Mouse (Mus musculus): ENCODE results near the gene Fndc3b. TPM values are rescaled to one million over a fixed set of nuclear protein-coding genes. Genes with fewer than 3 reads are reported as not detected.

Fndc3b gene
- polyA plus RNA-seq, 1 experiment from 2014 or later = 11.8 TPM

DNA sequence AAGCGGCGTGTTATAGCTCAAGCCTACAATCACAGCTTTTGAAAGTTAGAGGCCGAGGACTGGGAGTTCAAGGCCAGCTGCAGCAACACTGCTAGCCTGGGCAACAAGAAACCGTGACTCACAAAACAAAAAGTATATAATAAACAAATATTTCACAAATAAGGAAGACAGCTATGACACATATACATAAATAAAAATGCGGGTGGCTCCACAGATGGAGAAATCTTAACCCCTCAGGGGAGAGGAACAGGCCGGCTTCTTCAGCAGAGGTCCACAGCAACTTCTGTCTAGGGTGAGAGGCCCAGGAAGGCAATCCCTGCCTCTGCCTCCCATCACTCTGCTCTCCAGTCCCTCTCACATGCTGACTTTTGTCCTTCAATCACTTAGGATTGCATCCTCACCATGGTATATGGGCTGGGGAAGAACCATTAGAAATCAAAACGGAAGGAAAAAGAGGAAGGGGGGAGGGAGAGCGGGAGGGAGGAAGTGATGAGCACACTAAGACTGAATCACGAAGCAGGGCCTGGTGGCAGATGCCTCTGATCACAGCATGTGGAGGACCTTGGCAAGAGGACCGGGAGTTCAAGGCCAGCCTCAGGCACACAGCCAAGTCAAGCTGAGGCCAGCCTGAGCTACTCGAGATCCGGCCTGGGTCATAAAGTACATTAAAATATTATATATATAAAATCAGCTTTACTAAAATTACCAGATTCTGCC lies 21.8 kb downstream of the Fndc3b start:
- peak overlapping the region; percentile 90 for H3K27ac ChIP-seq (replicated peaks)
- H3K4me1 ChIP-seq (replicated peaks; ENCODE audit: control insufficient read depth, insufficient read depth) = peaks cover 16% of the 10 kb centered on the region
- DNase-seq (ENCODE audit: low spot score) (no peak), ATAC-seq (ENCODE audit: low FRiP score, low TSS enrichment) (0 out of 2 replicates have a peak, but pooled peaks have one; percentile 16)
- H3K36me3 ChIP-seq (ENCODE audit: control insufficient read depth, insufficient read depth, low read length) = no peaks in the 10 kb centered on the region; the same call in 1 of the 2 replicates
- WGBS = 58% methylated on average over 12 of the region's 12 CpGs
- H3K27me3 ChIP-seq (ENCODE audit: control insufficient read depth, insufficient read depth, low read length) = no peaks in the 10 kb centered on the region
- TF ChIP-seq EP300 (optimal IDR thresholded peaks at IDR 0.05) (no peak), CTCF (IDR thresholded peaks at IDR 0.05; ENCODE audit: low read depth) (no peak)
- no peaks in the 10 kb centered on the region for H3K9me3 ChIP-seq (ENCODE audit: control insufficient read depth, low read length)
- H3K4me2 ChIP-seq (replicated peaks; ENCODE audit: low read depth) = no peak overlapping the region
- no peak overlapping the region for H3K9ac ChIP-seq (ENCODE audit: low read length)
- H3K4me3 ChIP-seq (ENCODE audit: low read depth, low read length) = no peak overlapping the region

- H3K4me3 ChIP-seq (ENCODE audit: low read depth, low read length) = no peak overlapping the region
- DNase-seq (ENCODE audit: low spot score) (peak; percentile 49), ATAC-seq (ENCODE audit: low FRiP score, low TSS enrichment) (0 out of 2 replicates have a peak, but pooled peaks have one; percentile 14)
- H3K27ac ChIP-seq (replicated peaks) = peak overlapping the region; percentile 30; the same call in 1 of the 2 replicates
- no peaks in the 10 kb centered on the region; the same call in 1 of the 2 replicates for H3K36me3 ChIP-seq (ENCODE audit: control insufficient read depth, insufficient read depth, low read length)
- H3K4me1 ChIP-seq (replicated peaks; ENCODE audit: control insufficient read depth, insufficient read depth) = peaks cover 16% of the 10 kb centered on the region
- no peak overlapping the region for H3K4me2 ChIP-seq (replicated peaks; ENCODE audit: low read depth)
- H3K9ac ChIP-seq (ENCODE audit: low read length) = no peak overlapping the region
- no peaks in the 10 kb centered on the region for H3K9me3 ChIP-seq (ENCODE audit: control insufficient read depth, low read length)
- WGBS = 60% methylated on average over 19 of the region's 19 CpGs
- no peak for TF ChIP-seq EP300 (optimal IDR thresholded peaks at IDR 0.05)
- TF ChIP-seq CTCF (IDR thresholded peaks at IDR 0.05; ENCODE audit: low read depth) = no peak
- H3K27me3 ChIP-seq (ENCODE audit: control insufficient read depth, insufficient read depth, low read length) = no peaks in the 10 kb centered on the region
These were observed 24.2 kb downstream of the Fndc3b start for GRCm38 (mm10) chr3:27686732-27687491.

DNA sequence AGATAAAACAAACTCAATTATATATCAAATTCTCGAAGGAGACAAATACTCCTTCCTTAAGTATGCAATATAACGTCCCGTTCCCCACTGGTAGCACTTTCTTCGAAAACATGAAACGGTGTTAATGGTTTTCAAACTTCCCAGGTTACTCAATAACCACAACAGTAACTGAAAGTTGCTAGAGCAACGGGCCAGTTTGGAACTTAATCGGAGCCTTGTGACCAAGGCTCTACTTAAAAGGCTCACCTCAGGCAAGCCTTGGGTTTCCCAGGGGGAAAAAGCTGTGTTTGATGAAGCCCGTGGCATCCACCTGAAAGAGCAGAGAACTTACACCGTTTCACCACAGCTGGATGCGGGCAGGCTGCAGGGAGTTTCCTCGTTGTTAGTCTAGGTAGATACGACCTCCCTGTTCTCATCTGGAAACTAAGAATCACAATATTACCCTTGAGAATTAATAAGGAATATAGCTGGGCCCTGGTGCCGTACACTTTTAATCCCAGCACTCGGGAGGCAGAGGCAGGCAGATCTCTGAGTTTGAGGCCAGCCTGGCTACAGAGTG lies 25.4 kb downstream of the Fndc3b start:
- no peaks in the 10 kb centered on the region for H3K9me3 ChIP-seq (ENCODE audit: control insufficient read depth, low read length)
- H3K36me3 ChIP-seq (ENCODE audit: control insufficient read depth, insufficient read depth, low read length) = no peaks in the 10 kb centered on the region; the same call in 1 of the 2 replicates
- 77% methylated on average over 14 of the region's 14 CpGs for WGBS
- TF ChIP-seq EP300 (optimal IDR thresholded peaks at IDR 0.05) = no peak
- TF ChIP-seq CTCF (IDR thresholded peaks at IDR 0.05; ENCODE audit: low read depth) = no peak
- no peak for DNase-seq (ENCODE audit: low spot score)
- H3K4me2 ChIP-seq (replicated peaks; ENCODE audit: low read depth) = no peak overlapping the region
- H3K4me3 ChIP-seq (ENCODE audit: low read depth, low read length) = no peak overlapping the region
- H3K9ac ChIP-seq (ENCODE audit: low read length) = no peak overlapping the region
- no peak for ATAC-seq (ENCODE audit: low FRiP score, low TSS enrichment)
- H3K4me1 ChIP-seq (replicated peaks; ENCODE audit: control insufficient read depth, insufficient read depth) = peaks cover 13% of the 10 kb centered on the region
- H3K27ac ChIP-seq (replicated peaks) = no peak overlapping the region
- no peaks in the 10 kb centered on the region for H3K27me3 ChIP-seq (ENCODE audit: control insufficient read depth, insufficient read depth, low read length)

DNA sequence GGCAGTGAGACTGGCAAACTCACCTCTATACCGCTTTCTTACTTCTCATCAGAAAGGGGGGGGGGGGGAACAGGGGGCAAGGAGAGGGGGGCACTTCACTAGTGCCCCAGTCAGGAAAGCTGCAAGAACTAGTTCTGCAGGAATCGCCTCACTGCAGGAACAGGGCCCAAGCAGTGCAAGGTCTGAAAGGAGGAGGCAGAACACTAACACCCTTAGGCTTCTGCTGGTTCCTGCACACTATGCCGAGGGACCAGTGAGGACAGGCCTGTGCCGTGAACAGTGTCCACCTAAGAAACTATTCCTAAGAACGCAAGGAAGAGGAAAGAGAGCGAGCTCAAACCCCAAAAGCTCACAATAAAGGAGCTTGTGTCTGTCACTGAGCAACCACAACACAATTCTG lies 26.0 kb downstream of the Fndc3b start:
- WGBS = 68% methylated on average over 6 of the region's 6 CpGs
- TF ChIP-seq EP300 (optimal IDR thresholded peaks at IDR 0.05) (no peak), CTCF (IDR thresholded peaks at IDR 0.05; ENCODE audit: low read depth) (no peak)

DNA sequence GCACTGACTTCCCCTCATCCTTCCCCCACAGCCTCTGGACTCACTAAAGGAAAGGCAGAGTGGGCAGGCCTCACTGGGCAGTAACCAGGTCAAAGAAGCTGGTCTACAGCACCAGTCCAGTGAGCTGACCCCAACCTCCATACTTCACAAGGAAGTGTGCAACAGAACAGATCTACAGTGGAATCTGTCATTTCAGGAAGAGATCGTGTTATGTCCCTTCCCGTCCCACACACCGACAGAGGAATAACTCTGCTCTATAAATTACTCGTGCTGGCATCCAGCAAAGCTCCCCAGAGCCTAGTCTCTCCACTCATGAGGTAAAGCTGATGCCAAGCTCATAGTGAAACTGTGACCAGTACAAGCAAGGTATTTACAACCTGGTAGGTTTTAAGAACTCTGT lies 27.7 kb downstream of the Fndc3b start:
- no peak overlapping the region for H3K27ac ChIP-seq (replicated peaks)
- no peaks in the 10 kb centered on the region for H3K9me3 ChIP-seq (ENCODE audit: control insufficient read depth, low read length)
- no peaks in the 10 kb centered on the region; the same call in 1 of the 2 replicates for H3K36me3 ChIP-seq (ENCODE audit: control insufficient read depth, insufficient read depth, low read length)
- no peak overlapping the region for H3K4me2 ChIP-seq (replicated peaks; ENCODE audit: low read depth)
- no peak overlapping the region for H3K4me3 ChIP-seq (ENCODE audit: low read depth, low read length)
- 55% methylated on average over 4 of the region's 4 CpGs for WGBS
- no peak for DNase-seq (ENCODE audit: low spot score)
- no peaks in the 10 kb centered on the region for H3K27me3 ChIP-seq (ENCODE audit: control insufficient read depth, insufficient read depth, low read length)
- no peak overlapping the region for H3K9ac ChIP-seq (ENCODE audit: low read length)
- no peak for TF ChIP-seq EP300 (optimal IDR thresholded peaks at IDR 0.05)
- TF ChIP-seq CTCF (IDR thresholded peaks at IDR 0.05; ENCODE audit: low read depth) = no peak
- peaks cover 4% of the 10 kb centered on the region; the same call in 1 of the 2 replicates for H3K4me1 ChIP-seq (replicated peaks; ENCODE audit: control insufficient read depth, insufficient read depth)
- no peak for ATAC-seq (ENCODE audit: low FRiP score, low TSS enrichment)

More for the DNA sequence above, 26.0 kb downstream of the Fndc3b start:
- H3K27ac ChIP-seq (replicated peaks) = no peak overlapping the region
- H3K27me3 ChIP-seq (ENCODE audit: control insufficient read depth, insufficient read depth, low read length) = no peaks in the 10 kb centered on the region
- no peak for DNase-seq (ENCODE audit: low spot score)
- no peak overlapping the region for H3K4me2 ChIP-seq (replicated peaks; ENCODE audit: low read depth)
- ATAC-seq (ENCODE audit: low FRiP score, low TSS enrichment) = no peak
- H3K4me1 ChIP-seq (replicated peaks; ENCODE audit: control insufficient read depth, insufficient read depth) = peaks cover 7% of the 10 kb centered on the region
- H3K36me3 ChIP-seq (ENCODE audit: control insufficient read depth, insufficient read depth, low read length) = no peaks in the 10 kb centered on the region; the same call in 1 of the 2 replicates
- H3K9ac ChIP-seq (ENCODE audit: low read length) = no peak overlapping the region
- H3K4me3 ChIP-seq (ENCODE audit: low read depth, low read length) = no peak overlapping the region
- H3K9me3 ChIP-seq (ENCODE audit: control insufficient read depth, low read length) = no peaks in the 10 kb centered on the region
